Mouse (Mus musculus): Measurements from ENCODE around the gene Casp8ap2.

Gene Casp8ap2

GRCm38 (mm10) chr4:32668291-32668690 is 53.0 kb downstream of the Casp8ap2 start:
- DNase-seq (ENCODE audit: low spot score) = no peak

- no peak for DNase-seq (ENCODE audit: low spot score)
Observed at GRCm38 (mm10) chr4:32669825-32670224, 54.6 kb downstream of the Casp8ap2 start.

GRCm38 (mm10) chr4:32674025-32674424 is 58.8 kb downstream of the Casp8ap2 start:
- DNase-seq (ENCODE audit: low spot score) = no peak

- no peak for DNase-seq (ENCODE audit: low spot score)
Observed at GRCm38 (mm10) chr4:32677471-32677870, 62.2 kb downstream of the Casp8ap2 start.

- DNase-seq (ENCODE audit: low spot score) = no peak
Observed at GRCm38 (mm10) chr4:32680843-32681242, 65.6 kb downstream of the Casp8ap2 start.

GRCm38 (mm10) chr4:32682471-32682870 is 67.2 kb downstream of the Casp8ap2 start:
- DNase-seq (ENCODE audit: low spot score) = no peak

GRCm38 (mm10) chr4:32683061-32683582 is 67.9 kb downstream of the Casp8ap2 start:
- DNase-seq (ENCODE audit: low spot score) = no peak
